Mouse (Mus musculus) liver, embryonic 14.5 days (tissue): ENCODE measurements at regions not wholly inside any gene's neighbourhood (a gene's known extent, or its start where the extent isn't known, plus 50 kb on each side); places are given as distances from the start of the nearest gene placed in this dataset.

Experiments used
- ATAC-seq: fragments of 200-750 bp; cut with Nextera tagmentation; 2 replicates; pipeline ENCODE4 v1.8.0; 2017; ENCODE audit warnings: moderate number of reproducible peaks, mild to moderate bottlenecking, moderate library complexity; ENCODE audit not compliant: insufficient read depth
- DNase-seq, 3 experiments: peaks; one replicate each; pipeline ENCODE4 v3.0.0-alpha.2; 2012 to 2013; ENCODE audit warnings: low read depth in 3 of 3, low spot score in 3 of 3
- H3K27ac ChIP-seq: fragments of 300-500 bp; sonication (generic); 2 replicates; pipeline ENCODE4 v1.5.1; 2014; ENCODE audit warnings: moderate library complexity, mild to moderate bottlenecking, control low read depth, inconsistent platforms
- H3K27me3 ChIP-seq: fragments of 300-500 bp; sonication (generic); 2 replicates; pipeline ENCODE4 v1.6.1; 2014; ENCODE audit warnings: mild to moderate bottlenecking, low read length, moderate library complexity; ENCODE audit not compliant: control insufficient read depth, insufficient read depth
- H3K36me3 ChIP-seq: fragments of 300-500 bp; sonication (generic); replicated peaks from 2 replicates; pipeline ENCODE4 v1.6.1; 2014; ENCODE audit warnings: low read depth; ENCODE audit not compliant: control insufficient read depth, insufficient read depth
- H3K4me1 ChIP-seq, 2 experiments: fragments of 200-500 bp in 1 of 2; fragments of 300-500 bp in 1 of 2; sonication (generic) in 1 of 2; replicated peaks; 2 replicates each; pipeline ENCODE4 v1.6.1; 2012 to 2014; ENCODE audit warnings: antibody characterized with exemption in 1 of 2, inconsistent platforms in 1 of 2, low read length in 1 of 2; ENCODE audit not compliant: control insufficient read depth in 2 of 2, insufficient read depth in 2 of 2
- H3K4me2 ChIP-seq: fragments of 300-500 bp; sonication (generic); 2 replicates; pipeline ENCODE4 v1.6.1; 2014; ENCODE audit warnings: low read depth, mild to moderate bottlenecking, control low read depth, moderate library complexity
- H3K4me3 ChIP-seq, 2 experiments: fragments of 200-500 bp in 1 of 2; fragments of 300-500 bp in 1 of 2; sonication (generic) in 1 of 2; 2 replicates each; pipeline ENCODE4 v1.5.1; 2012 to 2014; ENCODE audit warnings: low read depth in 2 of 2, low read length in 2 of 2, mild to moderate bottlenecking in 2 of 2, control low read depth in 1 of 2, inconsistent platforms in 1 of 2, moderate library complexity in 1 of 2; ENCODE audit not compliant: insufficient read depth in 1 of 2
- H3K9ac ChIP-seq: fragments of 300-500 bp; sonication (generic); replicated peaks from 2 replicates; pipeline ENCODE4 v1.6.1; 2014; ENCODE audit warnings: mild to moderate bottlenecking, control low read depth, moderate library complexity
- H3K9me3 ChIP-seq: fragments of 300-500 bp; sonication (generic); 2 replicates; pipeline ENCODE4 v1.6.1; 2016; ENCODE audit warnings: low read length, mixed read lengths; ENCODE audit not compliant: control insufficient read depth
- CTCF ChIP-seq: IDR thresholded peaks from 2 replicates; pipeline ENCODE4 v1.5.1; 2016; ENCODE audit warnings: antibody characterized with exemption, low read depth, control low read depth
- EP300 ChIP-seq: IDR thresholded peaks from 2 replicates; pipeline ENCODE4 v1.6.1; 2016; ENCODE audit warnings: antibody characterized with exemption, low read depth
- WGBS: fragments of 180-500 bp; shearing (Covaris S2); extraction: QIAGEN DNeasy Blood & Tissue Kit; methylation state at CpG from one replicate; pipeline ENCODE4 v1.1.7; 2014; ENCODE audit not compliant: insufficient replicate concordance; 5-methylcytosine and 5-hydroxymethylcytosine counted together

DNA sequence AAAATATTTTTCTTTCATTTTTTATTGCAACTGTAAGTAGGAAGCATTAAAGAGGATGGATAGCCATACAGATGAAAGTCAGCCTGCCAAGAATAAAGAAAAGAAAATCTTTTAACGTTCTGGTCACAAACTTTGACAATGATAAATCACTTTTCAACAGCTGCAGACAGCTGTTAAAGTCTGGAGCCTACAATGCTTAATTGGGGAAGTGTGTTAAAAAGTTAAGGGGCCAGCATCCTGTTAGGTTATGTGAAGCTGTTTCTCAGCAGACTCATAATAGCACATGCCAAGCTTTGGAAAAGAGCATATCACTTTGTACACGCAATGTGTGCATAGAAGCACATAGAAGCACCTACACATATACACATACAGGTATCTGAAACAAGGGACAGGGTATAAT lies 1431.3 kb downstream of the 4930444P10Rik start:
- WGBS = 13% methylated on average over 2 of the region's 2 CpGs
- H3K27ac ChIP-seq = no peak overlapping the region
- no peak for ATAC-seq
- no peaks in the 10 kb centered on the region for H3K9me3 ChIP-seq
- H3K4me3 ChIP-seq = no peak overlapping the region
- no peak overlapping the region for H3K9ac ChIP-seq
- H3K4me1 ChIP-seq = no peaks in the 10 kb centered on the region
- DNase-seq = no peak
- H3K27me3 ChIP-seq = no peaks in the 10 kb centered on the region
- no peaks in the 10 kb centered on the region for H3K36me3 ChIP-seq
- no peak for TF ChIP-seq EP300
- no peak overlapping the region for H3K4me2 ChIP-seq

DNA sequence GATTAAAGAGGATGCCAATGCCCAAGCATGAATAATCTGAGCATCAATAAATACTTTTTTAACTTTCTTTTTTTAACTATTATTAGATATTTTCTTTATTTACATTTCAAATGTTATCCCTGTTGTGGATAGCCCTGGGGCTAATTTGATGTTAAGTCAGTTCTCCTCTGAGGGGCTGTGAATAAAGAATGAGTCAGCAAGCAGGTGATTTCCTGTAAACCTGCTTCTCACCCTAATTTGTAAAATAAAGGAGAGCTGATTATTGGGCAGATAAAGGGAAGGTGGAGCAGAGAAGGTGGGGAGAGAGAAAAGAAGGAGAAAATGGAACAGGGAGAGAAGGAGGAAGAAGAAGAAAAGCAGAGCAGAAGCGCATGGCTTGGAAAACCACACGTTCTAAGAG lies 1442.8 kb downstream of the 4930444P10Rik start:
- no peak for TF ChIP-seq EP300
- TF ChIP-seq CTCF = no peak
- no peak overlapping the region for H3K4me3 ChIP-seq
- H3K4me2 ChIP-seq = no peak overlapping the region
- H3K9me3 ChIP-seq = no peaks in the 10 kb centered on the region
- no peak overlapping the region for H3K27ac ChIP-seq
- no peak for ATAC-seq
- no peak overlapping the region for H3K9ac ChIP-seq
- no peaks in the 10 kb centered on the region for H3K27me3 ChIP-seq
- no peak for DNase-seq
- H3K36me3 ChIP-seq = no peaks in the 10 kb centered on the region
- H3K4me1 ChIP-seq = no peaks in the 10 kb centered on the region
- WGBS = 42% methylated on average over 2 of the region's 2 CpGs

DNA sequence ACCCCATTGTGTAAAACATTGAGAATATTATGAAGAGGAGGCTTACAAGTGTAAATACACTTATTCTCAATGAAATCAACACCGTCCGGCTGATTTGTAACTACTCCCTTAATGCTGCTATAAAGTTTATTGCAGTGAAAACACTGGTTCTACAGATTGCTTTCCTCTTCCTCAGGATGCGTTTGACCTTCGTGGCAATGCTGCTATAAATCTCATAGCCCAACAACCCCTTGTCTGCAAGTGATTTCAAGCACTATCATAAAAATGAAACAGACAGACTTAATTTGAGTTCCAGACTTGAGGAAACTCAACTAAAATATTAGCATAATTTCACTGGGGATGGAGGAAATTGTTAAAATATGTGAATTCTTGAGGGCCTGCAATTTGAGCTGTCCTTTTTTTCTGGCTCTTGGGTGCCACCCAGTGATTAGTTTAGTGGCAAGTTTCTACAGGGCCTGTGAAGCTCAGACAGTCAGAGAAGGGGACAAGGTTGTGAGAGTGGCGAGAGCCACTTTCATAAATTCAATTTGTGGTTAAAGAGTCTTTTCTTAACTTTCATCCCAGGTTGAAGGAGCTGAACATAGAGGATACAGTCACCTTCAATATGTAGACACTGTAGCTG lies 1457.4 kb downstream of the 4930444P10Rik start:
- ATAC-seq (no peak), DNase-seq (no peak)
- no peak overlapping the region for H3K4me3 ChIP-seq
- no peaks in the 10 kb centered on the region for H3K4me1 ChIP-seq
- TF ChIP-seq EP300 = no peak
- no peaks in the 10 kb centered on the region for H3K36me3 ChIP-seq
- no peak overlapping the region for H3K4me2 ChIP-seq
- no peak overlapping the region for H3K27ac ChIP-seq
- no peak overlapping the region for H3K9ac ChIP-seq
- 47% methylated on average over 5 of the region's 5 CpGs for WGBS
- H3K27me3 ChIP-seq = no peaks in the 10 kb centered on the region
- H3K9me3 ChIP-seq = no peaks in the 10 kb centered on the region

GRCm38 (mm10) chr1:14631994-14632393 lies 1461.1 kb downstream of the 4930444P10Rik start:
- ATAC-seq (no peak), DNase-seq (no peak)
- Histone ChIP-seq H3K9me3 (no peaks in the 10 kb centered on the region), H3K4me1 (no peaks in the 10 kb centered on the region), H3K9ac (no peak overlapping the region), H3K4me2 (no peak overlapping the region), H3K4me3 (no peak overlapping the region), H3K27ac (no peak overlapping the region), H3K27me3 (no peaks in the 10 kb centered on the region), H3K36me3 (no peaks in the 10 kb centered on the region)
- TF ChIP-seq EP300 (no peak), CTCF (no peak)
- WGBS = 31% methylated on average over 4 of the region's 4 CpGs

- H3K9me3 ChIP-seq = no peaks in the 10 kb centered on the region
- H3K9ac ChIP-seq = no peak overlapping the region
- H3K4me2 ChIP-seq = no peak overlapping the region
- no peaks in the 10 kb centered on the region for H3K4me1 ChIP-seq
- ATAC-seq (no peak), DNase-seq (no peak)
- WGBS = 61% methylated on average over 6 of the region's 6 CpGs
- TF ChIP-seq EP300 = no peak
- TF ChIP-seq CTCF = no peak
- H3K36me3 ChIP-seq = no peaks in the 10 kb centered on the region
- no peak overlapping the region for H3K27ac ChIP-seq
- no peak overlapping the region for H3K4me3 ChIP-seq
- H3K27me3 ChIP-seq = no peaks in the 10 kb centered on the region
Measured at GRCm38 (mm10) chr1:14627204-14627603, 1465.9 kb downstream of the 4930444P10Rik start.
